Mouse (Mus musculus): Measurements from ENCODE around the gene Trim72.

GRCm38 (mm10) chr7:127967004-127967921, 36.5 kb upstream of the Trim72 start, which contains the start of gene Fus:
- TF ChIP-seq POLR2A (IDR thresholded peaks at IDR 0.05; ENCODE audit: borderline replicate concordance, insufficient read depth, low read length) (peak; percentile 99), CTCF (IDR thresholded peaks at IDR 0.05; ENCODE audit: borderline replicate concordance, insufficient read depth, low read depth, low read length) (no peak)

Data from cerebellum, adult 2 months (tissue).